Mouse (Mus musculus) testis, adult 2 months (tissue): ENCODE measurements around the gene Nipal1. TPM values are rescaled to one million over a fixed set of nuclear protein-coding genes. Genes with fewer than 3 reads are reported as not detected.

Experiments
- H3K27ac ChIP-seq: fragments of 200-500 bp; 2 replicates; pipeline ENCODE4 v1.5.1; 2012; ENCODE audit warnings: low read depth, low read length; ENCODE audit not compliant: control insufficient read depth, insufficient read depth
- H3K27me3 ChIP-seq: fragments of 200-500 bp; 2 replicates; pipeline ENCODE4 v1.6.1; 2012; ENCODE audit warnings: mild to moderate bottlenecking, low read length, moderate library complexity; ENCODE audit not compliant: control insufficient read depth, insufficient read depth
- H3K36me3 ChIP-seq: fragments of 200-500 bp; 2 replicates; pipeline ENCODE4 v1.6.1; 2012; ENCODE audit warnings: mild to moderate bottlenecking, low read length; ENCODE audit not compliant: control insufficient read depth, insufficient read depth
- H3K4me1 ChIP-seq: fragments of 200-500 bp; 2 replicates; pipeline ENCODE4 v1.6.1; 2012; ENCODE audit warnings: low read length; ENCODE audit not compliant: control insufficient read depth, insufficient read depth
- H3K4me3 ChIP-seq: fragments of 200-500 bp; 2 replicates; pipeline ENCODE4 v1.5.1; 2012; ENCODE audit warnings: low read depth, mild to moderate bottlenecking, low read length, moderate library complexity, mixed read lengths; ENCODE audit not compliant: control insufficient read depth
- CTCF ChIP-seq: fragments of 200-500 bp; IDR thresholded peaks from 2 replicates; pipeline ENCODE4 v1.5.1; 2012; ENCODE audit warnings: low read depth, mild to moderate bottlenecking, inconsistent platforms, low read length, moderate library complexity; ENCODE audit not compliant: control insufficient read depth, insufficient read depth, insufficient replicate concordance
- POLR2A ChIP-seq: fragments of 200-500 bp; IDR thresholded peaks from 2 replicates; pipeline ENCODE4 v1.6.1; 2012; ENCODE audit warnings: low read depth, mild to moderate bottlenecking, inconsistent platforms, low read length, moderate library complexity; ENCODE audit not compliant: control insufficient read depth
- polyA plus RNA-seq: library from polyadenylated mRNA; depleted of rRNA; stranded (reverse); fragments of >200 nt; gene quantifications from 2 replicates; pipeline ENCODE4 v1.2.3, GENCODE M21; 2012

Gene Nipal1
- polyA plus RNA-seq, 1 experiment, result 0.31 TPM

DNA sequence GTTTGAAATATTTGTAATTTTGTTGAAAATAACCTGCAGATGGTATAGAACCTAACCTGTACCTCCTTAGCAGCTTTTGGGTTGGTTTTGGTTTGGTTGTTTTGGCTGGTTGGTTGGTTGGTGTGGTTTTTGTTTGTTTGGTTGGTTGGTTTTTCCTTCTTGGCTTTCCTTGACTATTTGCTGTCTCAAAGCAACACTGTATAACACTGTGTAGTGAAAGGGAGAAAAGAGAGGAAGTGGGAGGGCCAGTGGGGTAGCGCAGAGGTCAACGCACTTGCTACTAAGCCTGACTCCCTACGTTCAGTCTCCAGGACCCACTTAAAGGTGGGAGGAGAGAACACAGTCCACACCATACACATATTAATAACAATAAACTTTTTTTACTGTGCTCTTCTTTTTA lies 11.0 kb upstream of the Nipal1 start:
- Histone ChIP-seq H3K27me3 (no peaks in the 10 kb centered on the region), H3K4me1 (no peaks in the 10 kb centered on the region), H3K27ac (no peak overlapping the region), H3K36me3 (no peaks in the 10 kb centered on the region), H3K4me3 (no peak overlapping the region)
- TF ChIP-seq POLR2A, result no peak
- no peak for TF ChIP-seq CTCF

DNA sequence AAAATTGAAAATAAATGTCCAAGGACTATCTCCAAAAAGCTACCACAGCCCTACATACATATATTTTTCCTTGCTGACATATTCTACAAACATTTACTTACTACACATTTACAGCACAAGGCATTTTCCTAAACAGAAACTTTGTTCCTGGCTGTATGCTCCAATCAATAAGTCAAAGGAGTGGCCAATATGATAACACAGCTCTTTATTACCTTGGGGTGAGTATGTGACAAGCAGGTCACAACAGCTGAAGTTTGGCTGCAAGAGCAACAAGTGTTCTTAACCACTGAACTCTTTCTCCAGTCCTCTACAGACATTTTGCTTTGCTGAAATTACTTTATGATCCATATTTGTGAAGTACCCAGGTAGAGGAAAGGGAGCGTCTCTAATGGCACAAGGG lies 7.5 kb upstream of the Nipal1 start:
- Histone ChIP-seq H3K27ac (no peak overlapping the region), H3K27me3 (no peaks in the 10 kb centered on the region), H3K4me1 (no peaks in the 10 kb centered on the region), H3K4me3 (no peak overlapping the region), H3K36me3 (no peaks in the 10 kb centered on the region)
- TF ChIP-seq CTCF (no peak), POLR2A (no peak)

DNA sequence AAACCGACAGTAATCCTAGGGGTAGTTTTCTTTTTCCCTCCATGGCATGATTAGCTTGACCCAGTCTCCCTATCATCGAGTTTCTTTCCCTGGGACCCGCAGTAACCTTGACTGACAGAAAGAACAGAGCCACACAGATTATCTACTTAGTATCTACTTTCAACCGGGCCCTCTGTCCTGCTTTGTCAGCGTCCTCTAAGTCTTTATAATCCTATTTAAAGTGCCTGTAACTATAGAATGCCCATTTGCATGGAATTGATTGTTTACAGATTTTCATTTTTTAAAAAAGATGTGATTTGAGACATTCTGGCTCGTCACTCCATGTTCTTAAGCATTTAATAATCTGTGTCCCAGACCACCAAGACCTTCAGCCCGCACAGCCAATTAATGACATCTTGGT lies 3.9 kb upstream of the Nipal1 start:
- peaks cover 12% of the 10 kb centered on the region for H3K4me1 ChIP-seq
- TF ChIP-seq CTCF (no peak), POLR2A (no peak)
- no peak overlapping the region for H3K27ac ChIP-seq
- no peak overlapping the region for H3K4me3 ChIP-seq
- H3K27me3 ChIP-seq, result no peaks in the 10 kb centered on the region
- no peaks in the 10 kb centered on the region for H3K36me3 ChIP-seq

DNA sequence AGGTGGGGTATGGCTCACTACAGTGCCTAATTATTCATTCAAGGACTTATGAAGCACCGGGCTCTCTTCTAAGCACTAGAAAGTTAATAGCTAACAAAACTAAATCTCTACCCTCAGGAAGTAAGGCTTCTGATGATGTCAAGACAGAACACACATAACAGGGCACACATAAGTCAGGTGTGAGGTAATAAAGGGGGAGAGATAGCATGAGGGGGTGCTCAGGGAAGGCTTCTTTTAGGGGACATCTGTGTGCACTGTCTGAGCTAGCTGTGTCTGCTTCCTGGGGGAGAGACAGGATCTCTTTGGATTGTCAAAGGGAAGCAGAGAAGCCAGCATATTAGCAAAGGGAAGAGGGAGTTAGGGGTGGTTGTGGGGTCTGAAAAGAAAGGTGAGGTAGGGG lies 3.4 kb upstream of the Nipal1 start, which contains the start of gene Cnga1:
Gene Cnga1, minus strand, starts transcription at position 101 of the 400 bp plus-strand sequence.
- Histone ChIP-seq H3K4me1 (peaks cover 12% of the 10 kb centered on the region), H3K27ac (no peak within 1 kb of the TSS), H3K4me3 (peak within 1 kb of the TSS; percentile 35), H3K27me3 (no peaks in the 10 kb centered on the region), H3K36me3 (no peaks in the 10 kb centered on the region)
- TF ChIP-seq POLR2A (no peak), CTCF (no peak)

DNA sequence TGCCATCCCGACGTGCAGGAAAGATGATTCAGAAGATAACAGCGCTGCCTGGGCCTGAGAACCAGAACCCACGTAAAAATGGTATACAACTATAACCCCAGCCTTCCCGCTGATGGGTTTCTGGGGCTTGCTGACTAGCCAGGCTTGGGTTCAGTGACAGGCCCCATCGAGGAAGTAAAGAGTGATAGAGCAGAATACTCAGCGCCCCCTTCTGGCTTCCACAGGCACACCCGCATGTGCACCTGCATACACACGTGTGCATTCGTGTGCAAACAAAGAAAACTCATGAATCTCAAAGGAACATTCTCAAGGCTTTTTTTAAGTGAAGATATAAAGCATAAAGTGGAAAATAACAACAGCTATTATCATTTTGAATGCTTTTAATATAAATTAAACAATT lies 1.5 kb upstream of the Nipal1 start:
- H3K4me1 ChIP-seq, result peaks cover 12% of the 10 kb centered on the region
- H3K27me3 ChIP-seq, result no peaks in the 10 kb centered on the region
- H3K36me3 ChIP-seq, result no peaks in the 10 kb centered on the region
- no peak overlapping the region for H3K4me3 ChIP-seq
- no peak overlapping the region for H3K27ac ChIP-seq
- TF ChIP-seq CTCF, result peak; percentile 42; the same call in 1 of the 2 replicates
- no peak for TF ChIP-seq POLR2A

- TF ChIP-seq POLR2A (no peak), CTCF (no peak)
- peaks cover 12% of the 10 kb centered on the region for H3K4me1 ChIP-seq
- no peaks in the 10 kb centered on the region for H3K36me3 ChIP-seq
- peak overlapping the region; percentile 87 for H3K4me3 ChIP-seq
- H3K27ac ChIP-seq, result no peak overlapping the region
- no peaks in the 10 kb centered on the region for H3K27me3 ChIP-seq
Measured at GRCm38 (mm10) chr5:72646996-72647395, 599 bp upstream of the Nipal1 start.

GRCm38 (mm10) chr5:72647958-72648595 lies 482 bp downstream of the Nipal1 start:
- H3K27ac ChIP-seq, result no peak overlapping the region
- TF ChIP-seq POLR2A (no peak), CTCF (no peak)
- H3K4me1 ChIP-seq, result peaks cover 12% of the 10 kb centered on the region
- H3K27me3 ChIP-seq, result no peaks in the 10 kb centered on the region
- peak overlapping the region; percentile 87 for H3K4me3 ChIP-seq
- H3K36me3 ChIP-seq, result no peaks in the 10 kb centered on the region
